Mouse (Mus musculus): ENCODE data around the gene Klhl26.
"Not testable (repeated sequence)": the region's sequence is repeated elsewhere in the genome, so short reads cannot be mapped to it uniquely, and the experiment has no call there.

Klhl26 gene

DNA sequence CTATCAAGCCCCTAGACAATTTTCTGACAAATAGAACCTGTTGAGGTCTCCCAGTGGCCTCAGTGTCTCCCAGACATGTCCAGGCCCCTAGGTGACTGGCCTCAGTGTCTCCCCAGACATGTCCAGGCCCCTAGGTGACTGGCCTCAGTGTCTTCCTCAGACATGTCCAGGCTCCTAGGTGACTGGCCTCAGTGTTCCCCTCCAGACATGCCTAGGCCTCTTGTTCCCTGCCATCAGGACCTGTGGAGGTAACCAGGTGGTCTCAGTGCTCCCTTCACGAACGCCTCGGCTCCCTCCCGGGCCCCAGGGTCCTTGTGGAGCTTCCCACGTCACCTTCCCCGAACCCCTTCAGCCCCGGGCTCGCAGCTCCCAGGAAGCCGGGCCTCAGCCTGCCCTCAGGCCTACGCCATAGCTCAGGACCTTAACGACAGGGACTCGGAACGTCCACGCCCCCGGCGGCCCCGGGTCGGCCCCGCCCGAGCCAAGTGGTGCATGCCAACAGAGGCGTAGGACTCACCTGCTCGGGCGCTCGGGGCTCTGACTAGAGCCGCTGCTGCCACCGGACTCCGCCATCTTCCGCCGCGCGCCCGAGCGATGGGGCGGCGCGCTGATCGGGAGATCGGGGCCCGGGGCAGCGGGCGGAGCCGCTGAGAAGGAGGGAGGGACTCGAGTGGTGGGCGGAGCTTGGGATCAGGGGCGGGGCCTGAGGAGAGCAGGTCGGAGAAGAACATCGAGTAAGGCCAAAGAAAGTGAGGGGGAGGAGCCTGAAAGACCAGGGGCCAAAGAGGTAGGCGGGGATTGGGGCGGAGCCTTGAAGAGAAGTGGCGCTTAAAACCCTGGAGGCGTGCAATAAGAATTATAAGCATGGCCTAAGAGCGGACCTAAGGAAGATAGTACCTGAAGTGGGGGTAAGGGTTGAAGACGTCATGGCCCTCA lies at the start of gene Klhl26:
TSS of gene Klhl26 (minus strand) at position 636 of the 936 bp plus-strand sequence.
- peak; percentile 99 for DNase-seq (ENCODE audit: low spot score)

GRCm38 (mm10) chr8:70522592-70523403 lies 46.0 kb upstream of the Klhl26 start:
- DNase-seq (ENCODE audit: low spot score) = peak; percentile 98

DNA sequence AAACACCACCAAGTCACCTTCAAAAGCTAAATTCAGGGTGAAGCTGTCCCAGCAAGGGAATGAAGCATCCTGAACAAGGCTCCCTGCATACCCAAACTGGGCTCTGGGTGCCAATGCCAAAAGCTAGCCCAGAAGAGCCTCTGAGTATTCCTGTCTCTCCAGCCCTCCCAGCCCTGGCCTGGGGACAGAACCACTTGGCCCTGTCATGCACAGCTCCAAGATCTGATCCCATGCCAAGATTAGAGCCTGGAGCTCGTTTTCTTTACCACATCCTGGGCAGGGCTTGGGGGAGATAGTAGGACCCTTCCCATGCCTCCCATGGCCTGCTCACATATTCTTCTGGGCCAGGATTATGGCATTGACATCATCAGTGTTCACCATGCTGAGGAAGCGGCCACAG lies 42.8 kb upstream of the Klhl26 start:
- DNase-seq (ENCODE audit: low spot score) = no peak

DNA sequence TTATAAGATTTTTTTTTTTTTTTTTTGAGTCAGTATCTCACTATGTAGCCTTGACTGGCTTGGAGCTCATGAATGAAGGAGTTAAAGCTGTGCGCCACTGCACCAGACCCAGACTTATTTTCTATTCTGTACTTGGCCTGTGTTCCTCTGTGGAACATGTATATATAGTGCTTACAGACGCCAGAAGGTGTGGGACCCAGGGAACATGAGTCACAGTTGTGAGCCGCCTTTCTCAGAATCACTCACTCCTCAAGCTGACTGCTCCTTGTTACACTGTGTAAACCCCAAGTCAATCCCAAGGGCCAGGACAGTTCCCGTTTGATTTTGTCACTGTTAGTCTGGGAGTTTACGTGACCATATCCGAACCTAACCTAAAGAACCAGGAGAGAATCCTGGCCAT lies 42.3 kb upstream of the Klhl26 start:
- no peak for DNase-seq (ENCODE audit: low spot score)

GRCm38 (mm10) chr8:70517940-70518643 lies 41.3 kb upstream of the Klhl26 start:
- no peak for DNase-seq (ENCODE audit: low spot score)

DNA sequence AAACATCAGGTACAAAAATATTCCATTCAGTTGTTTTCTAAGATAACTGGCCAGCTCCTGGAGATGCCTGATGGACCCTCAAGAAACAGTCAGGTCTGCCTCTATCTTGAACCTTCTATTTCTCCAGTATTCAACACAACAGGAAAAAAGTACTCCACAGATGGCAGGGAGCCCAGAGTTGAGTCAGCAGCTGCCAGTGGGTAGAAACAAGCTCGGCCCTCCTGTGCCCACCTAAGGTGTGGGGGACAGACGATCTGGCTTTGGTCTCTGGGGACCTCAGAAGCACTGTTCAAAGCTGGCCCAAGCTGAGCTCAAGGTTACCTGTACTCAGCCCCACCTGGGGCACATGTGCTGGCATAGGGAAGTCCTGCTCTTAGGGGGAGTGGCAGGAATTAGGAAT lies 36.7 kb upstream of the Klhl26 start:
- no peak for DNase-seq (ENCODE audit: low spot score)

DNA sequence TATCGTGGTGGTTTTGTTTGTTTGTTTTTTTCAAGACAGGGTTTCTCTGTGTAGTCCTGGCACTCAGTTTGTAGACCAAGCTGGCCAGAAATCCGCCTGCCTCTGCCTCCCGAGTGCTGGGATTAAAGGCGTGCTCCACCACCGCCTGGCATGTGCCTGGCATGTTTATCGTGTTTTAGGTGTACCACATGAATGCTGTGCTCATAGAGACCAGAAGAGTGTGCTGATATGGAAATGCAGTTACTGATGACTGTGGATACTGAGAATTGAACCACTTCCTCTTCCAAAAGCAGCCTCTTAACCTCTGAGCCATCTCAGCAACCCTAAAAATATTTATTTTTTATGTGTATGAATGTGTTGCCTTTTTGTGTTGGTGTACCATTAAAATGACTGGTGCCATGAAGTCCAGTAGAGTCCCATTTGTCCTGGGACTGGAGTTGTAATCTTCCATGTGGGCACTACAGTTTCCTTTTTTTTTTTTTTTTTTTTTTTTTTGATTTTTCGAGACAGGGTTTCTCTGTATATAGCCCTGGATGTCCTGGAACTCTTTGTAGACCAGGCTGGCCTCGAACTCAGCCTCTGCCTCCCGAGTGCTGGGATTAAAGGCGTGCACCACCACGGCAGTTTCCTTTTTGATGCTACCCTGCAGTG lies 35.6 kb upstream of the Klhl26 start:
- no peak for DNase-seq (ENCODE audit: low spot score)

DNA sequence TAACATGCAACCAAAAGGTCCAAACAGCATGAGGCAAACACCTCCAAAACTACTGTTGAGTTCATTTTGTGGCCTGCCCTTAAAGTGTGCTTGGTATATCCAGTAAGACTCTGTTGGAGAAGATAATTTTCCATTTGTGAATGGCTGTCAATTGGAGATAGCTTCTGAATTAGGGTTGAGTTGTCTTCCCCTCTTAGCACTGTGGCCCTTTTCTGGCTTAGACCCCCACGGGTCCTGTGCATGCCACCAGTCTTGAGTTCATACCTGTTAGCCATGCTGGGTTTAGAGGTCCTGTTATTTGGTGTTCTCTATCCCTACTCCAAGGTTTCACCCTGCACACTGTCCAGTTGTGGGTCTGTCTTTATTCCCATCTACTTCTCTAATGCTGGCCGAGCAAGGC lies 35.0 kb upstream of the Klhl26 start:
- no peak for DNase-seq (ENCODE audit: low spot score)

GRCm38 (mm10) chr8:70511174-70511573 lies 34.4 kb upstream of the Klhl26 start:
- not testable (repeated sequence) for DNase-seq (ENCODE audit: low spot score)

GRCm38 (mm10) chr8:70510228-70510915 lies 33.6 kb upstream of the Klhl26 start, which contains the start of gene Uba52:
Gene Uba52, minus strand, starts transcription at chr8:70510801.
- DNase-seq (ENCODE audit: low spot score) = peak; percentile 97

GRCm38 (mm10) chr8:70509281-70509952 lies 32.6 kb upstream of the Klhl26 start:
- DNase-seq (ENCODE audit: low spot score) = no peak

DNA sequence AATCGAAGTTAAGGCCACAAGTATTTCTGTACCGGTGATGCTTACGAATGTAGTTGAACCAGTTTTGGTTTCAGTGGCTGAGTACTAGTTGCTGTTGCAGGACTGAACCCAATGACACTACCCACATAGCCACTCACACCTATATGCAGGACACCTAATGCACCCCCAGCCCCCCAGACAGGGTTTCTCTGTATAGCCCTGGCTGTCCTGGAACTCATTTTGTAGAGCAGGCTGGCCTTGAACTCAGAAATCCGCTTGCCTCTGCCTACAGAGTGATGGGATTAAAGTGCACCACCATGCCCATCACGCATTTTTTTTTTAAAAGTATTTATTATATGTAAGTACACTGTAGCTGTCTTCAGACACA lies 30.2 kb upstream of the Klhl26 start:
- DNase-seq (ENCODE audit: low spot score) = no peak

GRCm38 (mm10) chr8:70506328-70507026 lies 29.7 kb upstream of the Klhl26 start, which contains the start of gene Rex1bd:
Gene Rex1bd, minus strand, starts transcription at chr8:70506752.
- DNase-seq (ENCODE audit: low spot score) = peak; percentile 93

- DNase-seq (ENCODE audit: low spot score) = no peak
Measured at GRCm38 (mm10) chr8:70505698-70506327, 29.0 kb upstream of the Klhl26 start.

DNA sequence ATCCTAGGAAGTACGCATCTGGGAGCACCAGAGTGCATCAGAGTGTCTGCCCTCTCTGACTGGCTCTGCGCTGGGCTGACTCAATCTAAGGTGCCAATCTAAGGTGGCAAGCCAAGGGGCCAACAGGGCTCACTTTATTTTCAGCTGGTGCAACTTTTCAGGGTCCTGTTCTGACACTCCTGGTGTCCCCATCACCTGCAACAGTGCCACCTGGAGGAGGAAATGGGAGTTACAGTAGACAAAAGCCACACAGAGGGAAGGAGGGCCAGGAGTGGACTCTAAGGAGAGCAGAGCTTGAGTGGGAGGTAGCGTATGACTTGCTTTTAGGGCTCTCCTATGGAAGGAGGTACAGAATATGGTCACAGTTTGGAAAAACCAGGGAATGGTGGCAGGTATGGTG lies 28.1 kb upstream of the Klhl26 start:
- peak; percentile 86 for DNase-seq (ENCODE audit: low spot score)

GRCm38 (mm10) chr8:70504291-70504716 lies 27.5 kb upstream of the Klhl26 start:
- DNase-seq (ENCODE audit: low spot score) = no peak

DNA sequence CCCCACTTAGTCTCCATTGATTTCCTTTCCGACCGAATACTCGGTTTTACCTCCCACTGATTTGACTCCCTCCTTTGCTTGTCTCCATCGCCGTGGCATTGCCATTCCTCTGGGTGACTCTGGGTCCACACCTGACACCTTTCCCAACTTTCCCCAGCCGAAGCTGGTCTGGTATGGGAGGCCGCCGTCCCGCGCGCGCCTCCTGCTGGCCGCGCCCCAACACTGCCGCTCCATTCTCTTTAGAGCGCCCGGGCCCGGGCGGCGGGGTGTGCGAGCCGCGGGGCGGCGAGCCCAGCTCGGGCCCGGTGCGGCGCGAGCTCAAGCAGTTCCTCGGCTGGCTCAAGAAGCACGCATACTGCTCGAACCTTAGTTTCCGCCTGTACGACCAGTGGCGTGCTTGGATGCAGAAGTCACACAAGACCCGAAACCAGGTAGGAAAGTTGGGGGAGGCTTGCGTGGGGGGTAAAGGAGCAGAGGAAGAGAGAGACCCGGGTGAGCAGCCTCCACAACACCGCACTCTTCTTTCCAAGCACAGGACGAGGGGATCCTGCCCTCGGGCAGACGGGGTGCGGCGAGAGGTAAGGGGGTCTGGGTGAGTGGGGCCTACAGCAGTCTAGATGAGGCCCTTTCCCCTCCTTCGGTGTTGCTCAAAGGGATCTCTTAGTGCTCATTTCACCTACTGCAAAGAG lies 26.4 kb upstream of the Klhl26 start:
- DNase-seq (ENCODE audit: low spot score) = peak; percentile 67

DNA sequence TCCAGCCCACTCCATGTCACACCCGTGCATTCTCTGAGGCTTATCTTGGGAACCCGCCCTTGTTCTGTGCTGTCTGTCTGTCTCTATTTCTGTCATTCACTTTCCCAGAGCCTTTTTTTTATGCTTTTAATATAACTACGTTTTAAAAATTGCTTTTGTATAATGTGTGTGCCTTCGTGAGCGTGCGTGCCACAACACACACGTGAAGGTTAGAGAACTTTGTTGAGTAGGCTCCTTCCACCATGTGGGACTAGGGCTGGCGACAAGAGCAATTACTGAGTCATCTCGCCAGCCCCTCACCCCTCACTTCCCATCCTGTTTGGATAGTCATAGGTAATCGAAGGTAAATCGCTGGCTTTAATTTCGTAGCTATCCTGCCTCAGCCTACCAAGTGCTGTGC lies 25.8 kb upstream of the Klhl26 start:
- no peak for DNase-seq (ENCODE audit: low spot score)

Data from c-Kit-positive CD71-positive TER-119-positive erythroid progenitor cells, embryonic 14.5 days (primary cell).